Mouse (Mus musculus): ENCODE data around the gene Trio. TPM values are rescaled to one million over a fixed set of nuclear protein-coding genes. Genes with fewer than 3 reads are reported as not detected.

The Trio gene
- polyA plus RNA-seq, 1 experiment from 2014 or later, result 103 TPM

DNA sequence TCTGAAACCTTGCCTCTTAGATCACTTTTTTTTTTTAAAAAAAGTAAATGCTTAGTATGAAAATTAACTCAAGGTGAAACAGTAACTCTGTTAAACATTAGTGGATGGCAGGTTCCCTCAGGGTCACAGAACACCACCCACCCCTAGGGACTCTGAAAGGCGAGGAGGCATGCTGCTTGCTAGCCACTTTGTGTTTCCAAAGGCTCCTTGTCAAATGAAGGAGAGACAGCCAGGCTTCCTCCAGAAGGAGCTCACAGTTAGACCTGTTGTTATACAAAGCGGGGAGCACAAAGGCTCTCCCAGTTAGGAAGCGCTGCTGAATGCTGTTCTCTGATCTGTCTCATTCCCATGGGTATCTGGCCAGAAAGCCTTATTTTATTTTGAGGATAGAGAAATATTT, 30.2 kb downstream of the Trio start:
- CTCF ChIA-PET, result no interaction called here

DNA sequence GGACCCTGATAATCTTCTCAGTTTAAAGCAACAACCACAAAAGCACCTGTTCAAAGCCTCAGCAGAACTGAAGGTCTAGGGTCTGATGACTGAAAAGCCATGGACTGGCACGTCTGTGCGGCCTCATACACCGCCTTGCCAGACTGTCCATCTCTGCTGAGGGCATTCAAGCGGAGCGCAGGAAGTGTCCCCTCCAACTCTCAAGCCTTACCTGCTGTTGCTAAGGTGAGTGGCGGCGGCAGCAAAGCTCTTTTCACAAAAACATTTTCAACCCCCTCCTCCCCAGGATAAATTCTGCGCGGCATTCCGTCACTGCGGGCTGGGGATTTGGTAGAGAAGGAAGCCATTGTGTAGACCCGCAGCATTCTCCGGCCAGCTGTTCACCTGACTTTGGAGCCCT, 30.8 kb downstream of the Trio start:
- in situ Hi-C loops (cut with MboI; ENCODE audit: low pct_unique_long_range_greater_than_20kb), result loop anchor here (5.0 kb wide), 1 partner anchor 73 kb away; no protein-coding TSS in a partner anchor
- ChIA-PET CTCF (interaction anchor here (1.3 kb wide), 1 partner anchor 10 kb away, joined by 3 read pairs; no protein-coding TSS in a partner anchor), POLR2A (no interaction called here)
- no peak for TF ChIP-seq CTCF (IDR thresholded peaks at IDR 0.05)
- no peak for ATAC-seq
- DNase-seq (ENCODE audit: low read depth, low spot score), result no peak
- no peaks in the 10 kb centered on the region for H3K27me3 ChIP-seq

More for the DNA sequence above, 30.2 kb downstream of the Trio start:
- POLR2A ChIA-PET, result no interaction called here
- DNase-seq (ENCODE audit: low read depth, low spot score), result no peak
- ATAC-seq, result no peak
- no peaks in the 10 kb centered on the region for H3K27me3 ChIP-seq
- in situ Hi-C loops (cut with MboI; ENCODE audit: low pct_unique_long_range_greater_than_20kb), result loop anchor here (5.0 kb wide), 1 partner anchor 73 kb away; no protein-coding TSS in a partner anchor
- TF ChIP-seq CTCF (IDR thresholded peaks at IDR 0.05), result no peak

DNA sequence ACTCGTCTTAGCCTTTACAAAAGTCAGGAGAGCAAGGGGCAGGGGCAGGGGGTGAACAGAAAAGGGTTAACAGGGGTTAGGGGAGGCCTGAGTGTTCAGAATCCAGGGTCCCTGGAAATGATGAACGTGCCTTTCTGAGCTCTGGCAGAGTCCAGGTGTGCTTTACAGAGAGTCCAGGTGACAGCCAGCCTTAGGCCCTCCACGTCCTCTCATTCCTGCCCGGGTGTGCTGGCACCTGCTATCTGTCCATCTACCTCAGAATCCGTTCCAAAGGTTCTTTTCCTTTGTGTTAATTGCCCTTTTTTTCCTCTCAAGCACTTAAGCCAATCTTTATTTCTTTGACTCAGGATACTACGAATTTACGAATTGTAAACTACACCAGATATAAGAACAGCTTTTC, 32.1 kb downstream of the Trio start:
- ChIA-PET POLR2A (no interaction called here), CTCF (interaction anchor here (1.0 to 1.3 kb wide), 2 partner anchors 18 to 29 kb away, joined by 3 read pairs; no protein-coding TSS in a partner anchor)
- H3K27me3 ChIP-seq, result no peaks in the 10 kb centered on the region
- DNase-seq (ENCODE audit: low read depth, low spot score) (no peak), ATAC-seq (no peak)
- no peak for TF ChIP-seq CTCF (IDR thresholded peaks at IDR 0.05)
- in situ Hi-C loops (cut with MboI; ENCODE audit: low pct_unique_long_range_greater_than_20kb), result no loop called here

DNA sequence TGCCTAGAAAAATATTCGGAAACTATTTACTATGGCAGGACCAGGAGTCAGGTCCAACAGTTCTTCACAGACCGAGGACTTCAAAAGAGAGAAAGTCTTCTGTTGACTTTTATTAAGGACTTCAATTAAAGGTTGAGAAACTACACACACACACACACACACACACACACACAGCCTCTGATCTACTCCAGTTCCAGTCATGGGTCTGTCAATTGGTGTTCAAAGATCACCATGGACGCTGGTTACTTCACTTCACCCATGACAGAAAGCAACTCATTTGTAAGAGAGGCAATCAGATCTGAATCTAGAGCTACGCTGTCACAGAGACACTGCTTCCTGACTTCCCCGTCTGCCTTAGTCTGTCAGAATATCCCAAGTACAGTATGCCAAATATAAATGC, 33.1 kb downstream of the Trio start:
- no peak for TF ChIP-seq CTCF (IDR thresholded peaks at IDR 0.05)
- DNase-seq (ENCODE audit: low read depth, low spot score) (no peak), ATAC-seq (no peak)
- ChIA-PET CTCF (interaction anchor here (1.3 to 1.5 kb wide), 2 partner anchors 12 to 30 kb away, joined by 3 to 6 read pairs; no protein-coding TSS in a partner anchor), POLR2A (interaction anchor here (1.0 kb wide), 1 partner anchor 13 kb away, joined by 3 read pairs; no protein-coding TSS in a partner anchor)
- in situ Hi-C loops (cut with MboI; ENCODE audit: low pct_unique_long_range_greater_than_20kb), result no loop called here
- H3K27me3 ChIP-seq, result no peaks in the 10 kb centered on the region

DNA sequence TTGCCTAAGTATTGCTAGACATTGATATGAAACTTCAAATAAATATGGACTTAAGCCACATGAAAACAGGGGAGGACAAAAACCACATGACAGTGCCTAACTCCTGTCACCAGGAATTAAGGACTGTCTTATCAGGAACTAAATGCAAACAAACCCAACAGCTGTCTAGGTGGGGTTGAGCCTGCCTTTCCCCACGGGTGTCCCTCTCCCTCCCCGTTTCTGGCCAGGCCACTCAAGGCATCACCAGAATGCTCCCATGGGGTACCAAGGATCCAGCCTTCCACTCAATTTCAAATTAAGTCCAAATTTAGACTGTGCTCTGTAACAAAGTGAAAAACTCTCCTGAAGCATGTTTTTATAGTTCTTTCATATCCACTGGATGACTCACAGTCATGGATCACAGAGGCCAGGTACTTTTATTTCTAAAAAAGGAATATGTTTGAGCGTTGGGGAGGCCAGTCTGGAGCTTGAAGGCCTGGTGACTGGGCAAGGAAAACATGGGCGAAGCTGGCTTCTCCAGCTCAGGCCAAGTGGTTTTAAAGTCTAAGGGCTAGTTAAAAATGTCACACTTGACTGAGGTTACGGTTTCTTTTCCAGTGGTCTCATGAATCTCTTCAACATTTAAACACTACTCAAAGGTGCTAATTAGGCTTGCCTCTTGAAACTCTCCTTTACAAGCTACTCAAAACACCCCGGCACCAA, 33.6 kb downstream of the Trio start:
- H3K27me3 ChIP-seq, result no peaks in the 10 kb centered on the region
- no peak for TF ChIP-seq CTCF (IDR thresholded peaks at IDR 0.05)
- DNase-seq (ENCODE audit: low read depth, low spot score) (peak; percentile 28), ATAC-seq (peak; percentile 52)
- CTCF ChIA-PET, result interaction anchor here (1.5 to 2.7 kb wide), 2 partner anchors 12 to 18 kb away, joined by 6 to 8 read pairs; no protein-coding TSS in a partner anchor
- in situ Hi-C loops (cut with MboI; ENCODE audit: low pct_unique_long_range_greater_than_20kb), result no loop called here
- POLR2A ChIA-PET, result interaction anchor here (1.0 kb wide), 1 partner anchor 13 kb away, joined by 3 read pairs; no protein-coding TSS in a partner anchor

DNA sequence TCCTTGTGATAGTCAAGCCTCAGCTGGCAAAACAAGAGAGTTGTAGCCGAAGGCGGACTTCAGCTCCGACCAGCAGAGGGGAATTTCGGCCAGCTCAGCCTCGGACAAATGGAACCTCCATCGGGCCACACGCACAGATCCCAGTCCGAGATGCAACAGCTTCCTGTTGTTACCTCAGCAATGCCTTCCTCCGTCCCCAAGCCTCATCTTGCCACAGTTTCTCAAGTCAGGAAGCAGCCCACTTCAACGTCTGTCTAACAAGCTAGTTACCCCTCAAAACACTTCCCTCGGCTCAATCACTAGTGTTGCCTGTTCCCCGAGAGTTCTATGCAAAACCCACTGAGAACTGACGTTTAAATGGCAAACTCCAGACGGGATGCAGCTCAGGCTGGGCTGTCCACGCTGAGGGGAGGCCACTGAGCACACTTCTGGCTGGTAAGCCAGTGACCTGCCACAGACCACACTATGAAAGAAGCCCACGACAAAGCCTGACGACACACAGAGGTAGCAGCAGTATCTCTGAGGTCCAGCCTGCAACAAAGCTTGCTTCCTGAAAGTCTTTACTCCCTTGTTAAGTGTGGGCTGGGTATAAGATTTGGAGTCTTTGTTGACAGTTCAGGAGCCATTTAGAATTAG, 34.5 kb downstream of the Trio start:
- ChIA-PET CTCF (interaction anchor here (1.4 to 2.7 kb wide), 4 partner anchors 9 to 20 kb away, joined by 3 to 8 read pairs (median 4); no protein-coding TSS in a partner anchor), POLR2A (no interaction called here)
- DNase-seq (ENCODE audit: low read depth, low spot score), result no peak
- no peaks in the 10 kb centered on the region for H3K27me3 ChIP-seq
- ATAC-seq, result no peak
- no peak for TF ChIP-seq CTCF (IDR thresholded peaks at IDR 0.05)
- in situ Hi-C loops (cut with MboI; ENCODE audit: low pct_unique_long_range_greater_than_20kb), result no loop called here

DNA sequence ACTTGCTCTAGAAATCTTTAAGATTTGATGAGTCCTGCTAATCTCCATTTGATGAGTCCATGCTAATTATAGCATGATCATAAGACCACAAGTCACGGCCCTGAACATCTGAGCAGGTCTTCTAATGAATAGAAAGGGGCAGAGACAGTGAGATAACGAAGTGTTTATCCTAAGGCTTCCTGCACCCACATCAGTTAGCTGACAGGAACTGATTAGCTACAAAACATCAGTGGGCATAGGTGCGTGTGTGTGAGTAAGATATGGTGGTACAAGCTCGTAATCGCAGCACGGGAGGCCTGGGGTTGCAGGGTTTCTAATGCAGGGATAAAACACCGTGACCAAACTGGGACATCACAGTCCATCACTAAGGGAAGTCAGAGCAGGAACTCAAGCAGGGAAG, 37.7 kb downstream of the Trio start:
- DNase-seq (ENCODE audit: low read depth, low spot score) (no peak), ATAC-seq (no peak)
- H3K27me3 ChIP-seq, result no peaks in the 10 kb centered on the region
- ChIA-PET CTCF (interaction anchor here (1.0 kb wide), 1 partner anchor 173 kb away, joined by 3 read pairs; no protein-coding TSS in a partner anchor), POLR2A (interaction anchor here (0.8 kb wide), 1 partner anchor 59 kb away, joined by 3 read pairs; no protein-coding TSS in a partner anchor)
- in situ Hi-C loops (cut with MboI; ENCODE audit: low pct_unique_long_range_greater_than_20kb), result no loop called here
- TF ChIP-seq CTCF (IDR thresholded peaks at IDR 0.05), result no peak

DNA sequence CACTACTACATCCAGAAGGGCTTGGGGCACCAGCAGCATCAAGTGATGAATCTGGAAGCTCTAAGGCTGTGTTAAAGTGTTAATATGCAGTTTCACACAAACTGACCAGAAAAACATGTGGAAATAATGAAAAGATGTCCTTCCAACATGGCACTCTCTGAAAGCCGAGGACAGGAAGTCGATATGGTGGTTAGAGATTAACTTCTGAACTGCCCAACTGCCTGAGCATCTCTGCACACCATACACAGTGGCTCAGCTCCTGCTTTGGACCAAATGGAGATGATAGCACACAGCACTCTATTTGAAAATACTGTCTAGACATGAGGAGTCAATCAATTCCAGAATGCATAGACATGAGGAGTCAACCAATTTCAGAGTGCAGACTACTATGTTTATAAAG, 40.8 kb downstream of the Trio start:
- in situ Hi-C loops (cut with MboI; ENCODE audit: low pct_unique_long_range_greater_than_20kb), result no loop called here
- no peak for ATAC-seq
- DNase-seq (ENCODE audit: low read depth, low spot score), result no peak
- H3K27me3 ChIP-seq, result no peaks in the 10 kb centered on the region
- CTCF ChIA-PET, result interaction anchor here (2.0 kb wide), 1 partner anchor 11 kb away, joined by 6 read pairs; no protein-coding TSS in a partner anchor
- POLR2A ChIA-PET, result no interaction called here
- TF ChIP-seq CTCF (IDR thresholded peaks at IDR 0.05), result no peak

DNA sequence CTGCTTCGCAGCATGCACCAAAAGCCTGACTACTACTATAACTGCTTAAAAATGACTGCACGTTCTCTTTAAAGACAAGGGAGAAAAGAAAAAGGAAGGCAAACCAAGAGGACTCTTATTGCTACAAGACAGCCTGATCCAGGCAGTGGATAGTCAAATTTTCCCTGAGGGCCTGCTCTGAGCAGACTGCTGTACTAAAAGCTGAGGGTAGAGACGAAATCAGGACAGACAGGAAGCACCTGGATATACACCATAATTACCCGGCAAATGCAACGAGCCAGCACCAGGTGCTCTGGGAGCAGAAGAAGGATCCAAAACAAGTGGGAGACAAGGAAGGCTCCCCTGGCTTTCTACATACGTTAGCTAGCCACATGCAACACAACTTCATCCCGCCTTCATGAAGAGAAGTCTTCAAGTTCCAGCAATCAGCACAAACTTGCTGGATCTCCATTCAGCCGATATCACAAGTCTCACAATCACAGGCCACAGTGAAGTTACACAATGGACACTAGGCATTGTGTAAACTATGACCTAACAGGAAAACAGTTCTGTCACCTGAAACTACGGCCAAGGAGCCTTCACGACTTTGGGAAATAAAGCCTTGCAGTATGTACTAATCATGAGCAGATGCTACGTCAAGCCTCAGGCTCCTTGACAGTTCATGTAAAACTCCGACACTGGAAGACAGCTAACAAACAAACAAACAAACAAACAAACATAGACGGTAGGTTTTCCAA, 43.7 kb downstream of the Trio start:
- POLR2A ChIA-PET, result no interaction called here
- in situ Hi-C loops (cut with MboI; ENCODE audit: low pct_unique_long_range_greater_than_20kb), result no loop called here
- TF ChIP-seq CTCF (IDR thresholded peaks at IDR 0.05), result no peak
- ATAC-seq (no peak), DNase-seq (ENCODE audit: low read depth, low spot score) (no peak)
- no peaks in the 10 kb centered on the region for H3K27me3 ChIP-seq
- CTCF ChIA-PET, result interaction anchor here (0.9 kb wide), 1 partner anchor 9 kb away, joined by 3 read pairs; no protein-coding TSS in a partner anchor

DNA sequence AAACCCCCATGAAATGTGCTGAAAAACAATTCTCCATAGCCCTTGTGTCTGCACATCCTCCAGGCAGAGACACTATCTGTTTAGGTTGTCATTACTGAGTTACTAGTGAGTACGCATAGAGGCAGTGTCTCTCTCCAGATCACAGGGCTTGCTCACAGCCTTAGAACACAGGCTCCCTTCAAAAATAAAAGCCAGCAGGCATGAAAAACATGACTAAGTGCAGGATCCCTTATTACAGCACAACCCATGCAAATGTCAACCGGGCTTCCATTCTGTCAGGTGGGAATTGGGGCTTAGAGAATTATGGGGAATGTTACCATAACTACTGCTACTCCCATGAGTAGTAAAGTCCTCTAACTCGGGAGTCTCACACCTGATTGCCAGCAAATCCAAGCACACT, 44.4 kb downstream of the Trio start:
- no peak for DNase-seq (ENCODE audit: low read depth, low spot score)
- in situ Hi-C loops (cut with MboI; ENCODE audit: low pct_unique_long_range_greater_than_20kb), result no loop called here
- no peaks in the 10 kb centered on the region for H3K27me3 ChIP-seq
- TF ChIP-seq CTCF (IDR thresholded peaks at IDR 0.05), result no peak
- ChIA-PET CTCF (interaction anchor here (0.9 to 1.7 kb wide), 3 partner anchors 10 to 34 kb away, joined by 3 to 4 read pairs (median 3); no protein-coding TSS in a partner anchor), POLR2A (no interaction called here)
- ATAC-seq, result no peak
